Mouse (Mus musculus) heart, embryonic 16.5 days (tissue): ENCODE results near the gene Neurog2. TPM values are rescaled to one million over a fixed set of nuclear protein-coding genes. Genes with fewer than 3 reads are reported as not detected.

Source experiments
- ATAC-seq: fragments of 200-750 bp; cut with Nextera tagmentation; replicated peaks from 2 replicates; pipeline ENCODE4 v1.8.0; 2017; ENCODE audit warnings: moderate number of reproducible peaks; ENCODE audit not compliant: insufficient read depth, low FRiP score; ENCODE audit errors: extremely low read depth
- H3K27ac ChIP-seq: fragments of 300-500 bp; sonication (generic); 2 replicates; pipeline ENCODE4 v1.5.1; 2014; ENCODE audit warnings: mild to moderate bottlenecking, low read length, control low read depth, moderate library complexity
- H3K27me3 ChIP-seq: fragments of 300-500 bp; sonication (generic); 2 replicates; pipeline ENCODE4 v1.6.1; 2014; ENCODE audit warnings: low read length, mixed read lengths; ENCODE audit not compliant: control insufficient read depth, insufficient read depth
- H3K36me3 ChIP-seq: fragments of 300-500 bp; sonication (generic); 2 replicates; pipeline ENCODE4 v1.6.1; 2014; ENCODE audit not compliant: control insufficient read depth, insufficient read depth
- H3K4me1 ChIP-seq: fragments of 300-500 bp; sonication (generic); 2 replicates; pipeline ENCODE4 v1.6.1; 2014; ENCODE audit warnings: low read length, mixed read lengths; ENCODE audit not compliant: control insufficient read depth, insufficient read depth
- H3K4me2 ChIP-seq: fragments of 300-500 bp; sonication (generic); 2 replicates; pipeline ENCODE4 v1.6.1; 2014; ENCODE audit warnings: low read depth, mild to moderate bottlenecking, control low read depth, low read length
- H3K4me3 ChIP-seq: fragments of 300-500 bp; sonication (generic); 2 replicates; pipeline ENCODE4 v1.5.1; 2014; ENCODE audit warnings: mild to moderate bottlenecking, control low read depth, low read length
- H3K9ac ChIP-seq: fragments of 300-500 bp; sonication (generic); 2 replicates; pipeline ENCODE4 v1.6.1; 2014; ENCODE audit warnings: low read length, control low read depth
- H3K9me3 ChIP-seq: fragments of 300-500 bp; sonication (generic); replicated peaks from 2 replicates; pipeline ENCODE4 v1.6.1; 2016; ENCODE audit warnings: low read length; ENCODE audit not compliant: control insufficient read depth
- WGBS: fragments of 180-500 bp; shearing (Covaris S2); extraction: QIAGEN DNeasy Blood & Tissue Kit; methylation state at CpG from one replicate; pipeline ENCODE4 v1.1.7; 2014; 5-methylcytosine and 5-hydroxymethylcytosine counted together
- polyA plus RNA-seq: library from polyadenylated mRNA; unstranded; fragments of >200 nt; fragmentation: Nextera tagmentation; extraction: Ambion mirVana; gene quantifications from 2 replicates; pipeline ENCODE4 v1.2.1, GENCODE M21; 2015

The Neurog2 gene
- polyA plus RNA-seq, 1 experiment from 2014 or later, result not detected

DNA sequence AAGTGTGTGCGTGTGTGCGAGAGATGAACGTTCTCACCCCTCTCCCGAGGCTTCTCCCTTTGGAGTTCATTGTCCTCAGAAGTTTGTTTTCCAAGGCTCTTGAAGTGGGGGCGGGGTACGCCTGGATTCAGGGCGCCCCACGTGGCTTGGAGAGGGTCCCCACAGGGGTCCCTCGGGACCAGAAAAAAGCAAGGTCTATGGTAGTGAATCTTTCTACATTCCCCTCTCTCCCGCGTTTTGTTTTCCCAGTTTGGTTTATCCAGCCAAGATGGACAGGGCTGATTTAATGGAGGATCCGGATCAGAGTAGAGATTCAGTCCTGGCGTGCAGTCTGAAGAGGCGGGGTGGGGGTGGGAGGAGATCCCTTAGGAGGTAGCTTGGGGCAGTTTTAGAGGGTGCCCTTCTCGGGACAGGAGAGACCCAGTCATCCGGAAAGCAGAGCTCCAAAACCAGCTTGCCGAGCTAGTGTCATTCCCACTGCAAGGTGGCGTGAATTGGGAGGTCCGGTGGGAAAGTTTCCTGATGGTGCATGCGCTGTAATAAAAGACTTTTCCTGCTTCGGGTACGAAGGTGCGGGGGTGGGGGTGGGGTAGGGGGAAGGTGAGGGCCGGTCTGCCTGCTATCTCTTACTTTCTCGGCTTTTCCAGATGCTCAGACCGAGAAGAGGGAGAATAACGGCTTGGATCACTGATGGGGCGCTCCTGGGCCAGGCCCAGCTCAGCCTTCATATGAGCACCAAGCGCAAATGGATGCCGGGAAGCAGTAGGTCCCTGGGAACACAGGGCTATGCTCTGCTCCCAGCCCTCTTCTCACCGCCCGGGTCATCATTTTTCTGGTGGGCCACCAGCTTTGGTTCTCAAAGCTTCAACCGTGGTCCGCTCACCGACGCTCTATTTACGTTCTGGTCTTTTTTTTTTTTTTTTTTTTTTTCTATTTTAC is 8.1 kb downstream of the Neurog2 start:
- Histone ChIP-seq H3K4me1 (peaks cover 8% of the 10 kb centered on the region; the same call in 1 of the 2 replicates), H3K27me3 (peaks cover 83% of the 10 kb centered on the region), H3K9ac (no peak overlapping the region), H3K36me3 (no peaks in the 10 kb centered on the region), H3K4me3 (peak overlapping the region; percentile 8), H3K9me3 (no peaks in the 10 kb centered on the region), H3K4me2 (peak overlapping the region; percentile 47), H3K27ac (no peak overlapping the region)
- no peak for ATAC-seq
- WGBS, result 4% methylated on average over 37 of the region's 37 CpGs

DNA sequence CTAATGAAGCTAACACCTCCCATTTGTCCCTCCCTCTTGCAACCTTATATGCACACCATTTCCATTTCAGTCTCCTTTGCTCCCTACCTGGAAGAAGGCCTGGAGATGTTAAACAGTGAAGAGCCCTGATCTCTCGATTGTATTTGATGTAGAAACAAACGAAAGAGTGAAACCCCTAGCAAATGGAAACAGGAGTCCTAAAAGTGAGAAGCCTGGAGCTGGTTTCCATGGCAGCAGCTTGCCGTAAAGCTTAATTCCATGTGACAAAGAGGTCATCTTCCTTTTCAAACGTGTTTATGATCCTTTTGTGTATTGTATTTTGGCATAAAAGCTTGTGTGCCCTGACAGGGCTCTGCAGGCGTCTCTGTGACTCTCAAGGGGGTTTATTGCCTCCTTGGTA is 9.3 kb downstream of the Neurog2 start:
- Histone ChIP-seq H3K27ac (no peak overlapping the region), H3K9ac (no peak overlapping the region), H3K9me3 (no peaks in the 10 kb centered on the region), H3K27me3 (peaks cover 84% of the 10 kb centered on the region), H3K36me3 (no peaks in the 10 kb centered on the region), H3K4me3 (no peak overlapping the region), H3K4me1 (peaks cover 8% of the 10 kb centered on the region; the same call in 1 of the 2 replicates), H3K4me2 (no peak overlapping the region)
- 17% methylated on average over 5 of the region's 5 CpGs for WGBS
- ATAC-seq, result no peak

DNA sequence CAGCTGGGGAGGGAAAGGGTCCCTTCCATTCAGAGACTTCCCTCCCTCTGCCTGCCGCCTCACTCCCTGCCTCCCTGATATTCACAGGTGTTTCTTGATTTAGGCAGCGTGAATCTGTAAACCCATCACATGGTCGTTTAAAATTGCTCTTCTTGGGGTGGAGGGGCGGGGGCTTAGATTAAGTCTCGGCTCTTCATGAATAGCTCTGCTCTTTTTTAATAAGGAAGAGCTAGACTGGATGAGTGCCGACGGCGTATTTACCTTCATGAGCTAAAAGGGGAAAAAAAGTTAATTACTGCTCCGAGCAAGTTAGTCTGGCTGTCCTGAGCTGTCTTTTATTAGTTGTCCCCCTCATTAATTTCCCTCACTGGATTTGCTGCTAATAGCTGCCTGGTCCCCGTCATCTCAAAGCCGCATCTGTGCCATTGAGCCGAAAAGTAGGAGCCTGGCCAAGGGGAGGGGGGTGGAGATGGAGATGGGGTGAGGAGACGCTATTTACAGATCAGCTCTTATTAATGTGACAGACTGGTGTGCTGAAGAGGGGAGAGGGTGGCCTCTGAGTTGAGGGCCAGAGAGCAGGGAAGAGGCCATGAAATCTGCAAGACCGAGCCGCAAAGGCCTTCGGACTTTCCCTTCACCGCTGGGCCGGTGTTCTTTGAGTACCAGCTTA is 13.4 kb downstream of the Neurog2 start:
- H3K4me1 ChIP-seq, result no peaks in the 10 kb centered on the region
- H3K36me3 ChIP-seq, result no peaks in the 10 kb centered on the region
- no peak for ATAC-seq
- H3K4me3 ChIP-seq, result no peak overlapping the region
- no peaks in the 10 kb centered on the region for H3K9me3 ChIP-seq
- H3K27ac ChIP-seq, result no peak overlapping the region
- 57% methylated on average over 18 of the region's 18 CpGs for WGBS
- H3K4me2 ChIP-seq, result no peak overlapping the region
- H3K27me3 ChIP-seq, result peaks cover 51% of the 10 kb centered on the region
- H3K9ac ChIP-seq, result no peak overlapping the region

DNA sequence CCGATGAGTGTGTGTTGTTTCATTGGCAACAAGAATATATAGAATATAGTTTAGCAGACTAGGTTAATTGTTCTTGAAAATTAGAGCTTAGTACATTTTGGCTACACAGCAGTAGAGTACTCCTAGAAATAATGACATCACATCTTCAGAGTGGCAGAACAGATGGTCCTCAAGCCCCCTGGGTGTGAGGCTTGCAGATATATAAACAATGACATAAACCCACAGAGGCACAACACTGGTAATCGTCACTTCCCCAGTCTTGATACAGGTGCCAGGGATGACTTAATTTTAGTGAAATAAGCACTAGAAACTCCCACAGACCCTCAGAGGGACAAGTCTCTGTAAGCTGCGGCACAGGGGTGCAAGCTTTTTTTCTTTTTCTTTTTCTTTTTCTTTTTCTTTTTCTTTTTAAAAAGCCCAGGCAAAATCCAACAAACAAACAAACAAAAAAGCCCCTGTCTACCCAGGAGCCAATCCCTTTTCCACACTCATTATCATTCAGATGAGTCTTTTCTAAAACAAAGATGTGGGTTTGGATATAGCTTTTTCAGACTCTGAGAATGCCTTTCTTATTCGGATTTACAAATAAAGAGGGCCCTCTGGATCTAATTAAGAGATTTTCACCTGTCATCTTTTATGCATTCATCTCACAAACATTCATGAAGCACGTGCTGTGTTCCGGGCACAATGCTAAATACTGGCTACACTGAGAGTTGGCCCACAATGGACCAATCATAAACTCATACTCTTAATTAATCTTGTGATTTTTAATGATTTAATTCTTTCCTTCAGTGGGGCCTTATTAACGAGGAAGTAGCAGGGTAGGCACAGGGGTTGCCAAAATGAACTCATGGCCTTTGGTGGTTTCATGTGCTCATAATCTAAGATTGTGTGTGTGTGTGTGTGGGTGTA is 19.1 kb downstream of the Neurog2 start:
- no peaks in the 10 kb centered on the region for H3K4me1 ChIP-seq
- H3K27ac ChIP-seq, result no peak overlapping the region
- no peak for ATAC-seq
- H3K4me3 ChIP-seq, result no peak overlapping the region
- H3K27me3 ChIP-seq, result peaks cover 4% of the 10 kb centered on the region; the same call in 1 of the 2 replicates
- H3K36me3 ChIP-seq, result no peaks in the 10 kb centered on the region
- no peak overlapping the region for H3K9ac ChIP-seq
- WGBS, result 53% methylated on average over 7 of the region's 7 CpGs
- H3K9me3 ChIP-seq, result no peaks in the 10 kb centered on the region
- no peak overlapping the region for H3K4me2 ChIP-seq

DNA sequence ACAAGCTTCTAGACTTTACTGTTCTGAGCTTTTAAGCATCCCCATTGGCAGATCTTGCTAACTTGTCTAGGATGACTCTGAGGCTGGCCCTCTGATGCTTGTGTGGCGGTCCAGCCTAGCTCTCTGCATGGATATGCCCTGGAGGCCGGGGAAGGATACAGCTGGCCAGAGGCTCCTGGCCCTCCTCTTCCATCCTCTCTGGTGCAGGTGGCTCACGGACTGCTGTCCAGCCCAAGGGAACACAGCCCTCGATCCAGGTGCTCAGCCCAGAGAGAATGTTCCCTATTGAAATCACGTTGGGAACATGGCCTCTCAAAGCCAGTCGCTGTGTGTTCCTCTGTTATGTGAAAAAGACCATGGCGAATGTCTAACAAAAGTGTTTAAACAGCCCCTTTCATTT is 27.8 kb downstream of the Neurog2 start:
- no peaks in the 10 kb centered on the region for H3K9me3 ChIP-seq
- H3K9ac ChIP-seq, result no peak overlapping the region
- no peaks in the 10 kb centered on the region for H3K27me3 ChIP-seq
- H3K4me3 ChIP-seq, result no peak overlapping the region
- WGBS, result 79% methylated on average over 7 of the region's 7 CpGs
- H3K4me1 ChIP-seq, result no peaks in the 10 kb centered on the region
- H3K4me2 ChIP-seq, result no peak overlapping the region
- ATAC-seq, result no peak
- no peak overlapping the region for H3K27ac ChIP-seq
- H3K36me3 ChIP-seq, result no peaks in the 10 kb centered on the region

DNA sequence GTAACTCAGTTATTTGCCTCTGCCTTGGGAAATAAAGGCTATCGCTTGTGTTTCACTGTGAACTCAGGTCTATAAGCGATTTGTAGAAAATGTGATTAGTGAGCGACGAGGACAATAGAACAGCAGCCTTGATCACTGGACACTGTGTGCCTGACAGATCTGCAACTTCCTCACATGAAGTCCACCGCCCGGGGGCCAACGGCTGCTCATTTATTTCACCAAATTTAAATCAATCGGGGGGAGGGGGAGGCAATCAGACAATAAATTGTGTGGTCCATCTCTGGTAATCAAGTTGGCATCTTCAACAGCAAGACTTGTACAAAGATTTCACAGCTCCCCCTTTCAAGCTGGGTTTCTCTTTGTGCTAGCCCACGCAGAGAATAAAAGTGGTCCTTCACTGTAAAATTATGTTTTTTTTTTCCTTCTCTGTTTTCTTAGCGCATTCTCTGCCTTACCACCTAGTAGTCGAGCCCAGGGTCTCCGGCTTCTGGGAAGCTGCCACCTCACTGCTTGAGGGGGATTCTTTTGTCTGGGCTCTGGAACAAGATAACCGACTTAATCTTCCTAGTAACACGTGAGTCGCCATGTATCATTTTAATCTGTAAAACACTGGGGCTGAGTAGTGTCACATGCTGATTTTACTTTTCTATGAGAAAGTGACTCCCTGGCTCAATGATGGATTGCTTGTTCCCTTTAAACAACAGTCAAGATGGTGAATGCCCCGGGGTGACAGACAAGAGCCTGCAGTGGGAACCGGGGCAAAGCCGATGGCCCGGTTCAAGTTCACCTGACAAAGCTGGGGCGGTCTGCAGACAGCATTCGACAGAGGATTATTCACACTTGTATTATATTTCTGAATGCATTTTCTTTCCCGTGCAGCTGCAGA is 29.0 kb downstream of the Neurog2 start:
- WGBS, result 69% methylated on average over 22 of the region's 22 CpGs
- ATAC-seq, result no peak
- H3K4me1 ChIP-seq, result no peaks in the 10 kb centered on the region
- no peaks in the 10 kb centered on the region for H3K9me3 ChIP-seq
- H3K36me3 ChIP-seq, result no peaks in the 10 kb centered on the region
- no peak overlapping the region for H3K27ac ChIP-seq
- no peak overlapping the region for H3K4me2 ChIP-seq
- no peaks in the 10 kb centered on the region for H3K27me3 ChIP-seq
- H3K4me3 ChIP-seq, result no peak overlapping the region
- no peak overlapping the region for H3K9ac ChIP-seq

DNA sequence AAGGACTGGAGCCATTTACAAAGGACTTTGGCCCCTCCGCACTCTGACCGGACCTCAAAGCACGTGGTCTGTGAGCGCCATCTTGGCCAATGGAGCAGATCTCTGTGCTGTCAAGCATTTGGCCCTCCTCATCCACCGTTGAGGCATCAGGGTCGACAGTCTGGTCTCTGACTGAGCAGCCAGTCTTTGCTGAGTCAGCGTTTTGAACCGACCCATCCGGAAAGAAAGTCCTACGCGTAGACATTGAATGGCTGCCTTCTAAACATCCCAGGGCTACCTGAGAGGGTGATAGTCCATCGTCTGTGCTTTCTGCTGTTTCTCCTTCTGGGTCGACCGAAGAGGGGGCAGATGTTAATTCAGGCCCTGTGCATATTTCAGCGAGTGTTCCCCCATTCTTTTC is 46.8 kb downstream of the Neurog2 start:
- Histone ChIP-seq H3K4me3 (no peak overlapping the region), H3K27me3 (no peaks in the 10 kb centered on the region), H3K36me3 (no peaks in the 10 kb centered on the region), H3K9me3 (no peaks in the 10 kb centered on the region), H3K4me2 (no peak overlapping the region), H3K9ac (no peak overlapping the region), H3K4me1 (no peaks in the 10 kb centered on the region), H3K27ac (no peak overlapping the region)
- WGBS, result 82% methylated on average over 15 of the region's 15 CpGs
- no peak for ATAC-seq
